Mouse (Mus musculus) liver, embryonic 14.5 days (tissue): ENCODE results near the gene Efnb2.

Source experiments
- CTCF ChIP-seq: IDR thresholded peaks from 2 replicates; pipeline ENCODE4 v1.5.1; 2016; ENCODE audit warnings: antibody characterized with exemption, low read depth, control low read depth
- EP300 ChIP-seq: IDR thresholded peaks from 2 replicates; pipeline ENCODE4 v1.6.1; 2016; ENCODE audit warnings: antibody characterized with exemption, low read depth

DNA sequence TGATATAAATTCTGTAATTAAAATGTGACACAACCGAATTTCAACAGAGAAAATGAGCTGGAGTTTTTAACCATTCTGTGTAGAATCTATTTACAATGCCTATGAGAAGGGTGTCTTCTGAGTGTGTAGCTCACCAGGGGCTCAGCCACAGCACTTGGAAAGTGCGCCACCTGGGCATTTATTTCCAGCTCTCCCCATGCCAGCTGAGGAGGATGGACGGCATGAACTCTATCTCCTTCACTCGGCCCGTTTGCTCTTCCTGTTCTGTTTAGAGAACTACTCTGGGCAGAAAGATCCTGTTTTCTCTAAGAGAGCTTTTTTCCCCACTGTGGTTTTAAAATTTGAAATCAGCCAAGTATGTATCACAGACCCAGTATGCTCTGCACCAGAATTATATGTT lies 7.7 kb downstream of the Efnb2 start:
- no peak for TF ChIP-seq CTCF
- no peak for TF ChIP-seq EP300
